Comparison of ENCODE assay signal across 9 mouse cellular contexts in the genomic region with DNA sequence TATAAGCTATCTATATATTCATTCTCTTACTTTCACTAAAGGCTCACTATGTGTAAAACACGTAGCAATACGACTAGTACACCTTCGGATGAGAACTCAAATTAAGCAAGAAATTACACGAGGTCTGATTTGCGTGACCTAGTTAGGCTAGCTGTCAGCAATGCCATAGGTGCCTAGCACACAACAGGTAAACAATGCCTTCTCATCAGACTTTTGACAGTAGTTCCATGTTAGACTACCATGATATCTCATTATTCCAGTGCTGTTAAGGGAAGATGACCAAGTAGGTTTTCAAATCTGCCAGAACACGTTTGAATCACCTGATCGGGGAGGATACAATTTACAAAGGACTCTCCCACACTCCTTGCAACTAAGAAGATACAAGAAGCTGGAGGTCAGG. TPM values are rescaled to one million over a fixed set of nuclear protein-coding genes. Genes with fewer than 3 reads are reported as not detected.
DNase-seq lines count a peak whose midpoint lies in the region; ATAC-seq and TF ChIP-seq lines count a peak whose summit lies in the region.
"Had no signal": no experiment of that assay in that cellular context is flagged by ENCODE, and none has a peak within 500 bp of the region (broad histone marks: within the 10 kb centered on the region; RNA-seq: fewer than 3 reads in every experiment).

No protein-coding gene starts in this region.

- H3K9me3 ChIP-seq in lung, embryonic 16.5 days (ENCODE audit: control insufficient read depth, low read length): no peaks in the 10 kb centered on the region
- H3K9me3 ChIP-seq in forebrain, embryonic 10.5 days: no peaks in the 10 kb centered on the region
- no peaks in the 10 kb centered on the region for H3K9me3 ChIP-seq in limb, embryonic 13.5 days

- peaks cover 8% of the 10 kb centered on the region for H3K4me1 ChIP-seq in lung, embryonic 16.5 days (replicated peaks; ENCODE audit: control insufficient read depth, insufficient read depth, low read length)
- peaks cover 13% of the 10 kb centered on the region for H3K4me1 ChIP-seq in forebrain, embryonic 10.5 days
- peaks cover 7% of the 10 kb centered on the region; the same call in 1 of the 2 replicates for H3K4me1 ChIP-seq in limb, embryonic 13.5 days
- H3K4me1 ChIP-seq in small intestine, adult 2 months (ENCODE audit: control insufficient read depth, insufficient read depth, insufficient read length, low read length): no peaks in the 10 kb centered on the region

- WGBS in lung, embryonic 16.5 days: 35% methylated on average over 7 of the region's 7 CpGs
- 52% methylated on average over 7 of the region's 7 CpGs for WGBS in forebrain, embryonic 10.5 days
- 44% methylated on average over 7 of the region's 7 CpGs for WGBS in limb, embryonic 13.5 days
- WGBS in small intestine, adult 2 months: 21% methylated on average over 7 of the region's 7 CpGs

- H3K27me3 ChIP-seq in lung, embryonic 16.5 days (ENCODE audit: control insufficient read depth, insufficient read depth, low read depth, low read length): no peaks in the 10 kb centered on the region
- H3K27me3 ChIP-seq in forebrain, embryonic 10.5 days (ENCODE audit: poor library complexity, severe bottlenecking): no peaks in the 10 kb centered on the region
- no peaks in the 10 kb centered on the region for H3K27me3 ChIP-seq in limb, embryonic 13.5 days
- H3K27me3 ChIP-seq in small intestine, adult 2 months (ENCODE audit: control insufficient read depth, insufficient read depth, low read length): no peaks in the 10 kb centered on the region

- ATAC-seq in lung, embryonic 16.5 days (ENCODE audit: low read depth): 0 out of 2 replicates have a peak, but pooled peaks have one; percentile 8
- ATAC-seq in limb, embryonic 13.5 days (ENCODE audit: low FRiP score, low read depth): no peak

- no peak overlapping the region for H3K27ac ChIP-seq in lung, embryonic 16.5 days (ENCODE audit: low read length)
- peak overlapping the region; percentile 87 for H3K27ac ChIP-seq in forebrain, embryonic 10.5 days
- H3K27ac ChIP-seq in limb, embryonic 13.5 days: peak overlapping the region; percentile 77
- H3K27ac ChIP-seq in small intestine, adult 2 months (ENCODE audit: insufficient read depth, low read depth, low read length): no peak overlapping the region

- peak overlapping the region; percentile 84 for H3K9ac ChIP-seq in lung, embryonic 16.5 days (ENCODE audit: low read length)
- peak overlapping the region; percentile 80 for H3K9ac ChIP-seq in limb, embryonic 13.5 days

- TF ChIP-seq POLR2A in small intestine, adult 2 months (IDR thresholded peaks at IDR 0.05; ENCODE audit: low read depth, low read length): no peak

- no peak for TF ChIP-seq CTCF in small intestine, adult 2 months (IDR thresholded peaks at IDR 0.05; ENCODE audit: extremely low read depth, insufficient read length, insufficient replicate concordance, low read depth, low read length)

- peak overlapping the region; percentile 89 for H3K4me2 ChIP-seq in lung, embryonic 16.5 days (ENCODE audit: low read depth, low read length)
- H3K4me2 ChIP-seq in limb, embryonic 13.5 days (replicated peaks): peak overlapping the region; percentile 79

- H3K36me3 ChIP-seq in lung, embryonic 16.5 days (ENCODE audit: control insufficient read depth, insufficient read depth, low read length): no peaks in the 10 kb centered on the region
- H3K36me3 ChIP-seq in forebrain, embryonic 10.5 days (replicated peaks): peaks cover 15% of the 10 kb centered on the region
- 0 out of 2 replicates have a peak, but pooled peaks cover 7% of the 10 kb centered on the region for H3K36me3 ChIP-seq in limb, embryonic 13.5 days
- H3K36me3 ChIP-seq in small intestine, adult 2 months (ENCODE audit: control insufficient read depth, insufficient read depth, low read length): peaks cover 1% of the 10 kb centered on the region; the same call in 1 of the 2 replicates

- no peak for DNase-seq in lung, postnatal 14 days
- no peak for DNase-seq in forebrain, embryonic 10.5 days (ENCODE audit: extremely low spot score, low spot score)
- no peak for DNase-seq in urinary bladder, postnatal 25 days (ENCODE audit: low spot score)
- no peak for DNase-seq in spleen, postnatal 4 days (ENCODE audit: low spot score in 2 of 2)
- no peak for DNase-seq in lung, postnatal 36 days

- H3K4me3 ChIP-seq in lung, embryonic 16.5 days (ENCODE audit: low read length): peak overlapping the region; percentile 90
- H3K4me3 ChIP-seq in forebrain, embryonic 10.5 days: peak overlapping the region; percentile 78
- H3K4me3 ChIP-seq in limb, embryonic 13.5 days: peak overlapping the region; percentile 72
- peak overlapping the region; percentile 71 for H3K4me3 ChIP-seq in small intestine, adult 2 months (ENCODE audit: low read depth, low read length)

RNA-seq across cellular contexts. Expression of a gene that starts 1.7 kb away (rescaled TPM):
- 7.1 and 8.8 TPM in 2 replicates for polyA plus RNA-seq in lung, embryonic 16.5 days (2015; fragmentation: Nextera tagmentation; extraction: Ambion mirVana)
- 10.4 and 11.8 TPM in 2 replicates for polyA plus RNA-seq in forebrain, embryonic 10.5 days (2016; fragmentation: Nextera tagmentation; extraction: Ambion mirVana)
- polyA plus RNA-seq in limb, embryonic 13.5 days (2015; fragmentation: Nextera tagmentation; extraction: Ambion mirVana): 7.9 and 9.0 TPM in 2 replicates
- polyA plus RNA-seq in small intestine, adult 2 months (2012; rRNA removed): 0.30 and 1.2 TPM in 2 replicates

RNA-seq across cellular contexts. Expression of a gene that starts 1.8 kb away (rescaled TPM):
- polyA plus RNA-seq in lung, embryonic 16.5 days (2015; fragmentation: Nextera tagmentation; extraction: Ambion mirVana): not detected in 2 replicates
- polyA plus RNA-seq in forebrain, embryonic 10.5 days (2016; fragmentation: Nextera tagmentation; extraction: Ambion mirVana): not detected in 2 replicates
- not detected in 2 replicates for polyA plus RNA-seq in limb, embryonic 13.5 days (2015; fragmentation: Nextera tagmentation; extraction: Ambion mirVana)
- not detected in 2 replicates for polyA plus RNA-seq in small intestine, adult 2 months (2012; rRNA removed)
- polyA plus RNA-seq: urinary bladder, adult 2 months had no signal

Comparison
In these comparisons a context has a peak if more than half of its experiments do, and no peak if none do; other contexts are left out.
1. H3K27ac ChIP-seq: peak in forebrain, embryonic 10.5 days (single experiment) and limb, embryonic 13.5 days (single experiment); none in lung, embryonic 16.5 days (single experiment) and small intestine, adult 2 months (single experiment).
2. Peak in every context shown above with its lines, with median percentiles within 50 percentile points of each other: H3K4me3 ChIP-seq.